Mouse (Mus musculus): ENCODE measurements at regions not wholly inside any gene's neighbourhood (a gene's known extent, or its start where the extent isn't known, plus 50 kb on each side); places are given as distances from the start of the nearest gene placed in this dataset.
A peak's percentile ranks its signal among the peaks of the same experiment; 100 is the strongest.

GRCm38 (mm10) chr11:89247991-89248390, 54.1 kb downstream of the Nog start:
- DNase-seq (ENCODE audit: low read depth, low spot score) = no peak

- DNase-seq (ENCODE audit: low read depth, low spot score) = no peak
Measured at GRCm38 (mm10) chr11:89243370-89243769, 58.8 kb downstream of the Nog start.

- DNase-seq (ENCODE audit: low read depth, low spot score) = no peak
Measured at GRCm38 (mm10) chr11:89242130-89242529, 60.0 kb downstream of the Nog start.

- DNase-seq (ENCODE audit: low read depth, low spot score) = no peak
Measured at GRCm38 (mm10) chr11:89239891-89240290, 62.2 kb downstream of the Nog start.

GRCm38 (mm10) chr11:89236904-89237303, 65.2 kb downstream of the Nog start:
- no peak for DNase-seq (ENCODE audit: low read depth, low spot score)

- no peak for DNase-seq (ENCODE audit: low read depth, low spot score)
Measured at GRCm38 (mm10) chr11:89232884-89233480, 69.2 kb downstream of the Nog start.

- no peak for DNase-seq (ENCODE audit: low read depth, low spot score)
Measured at GRCm38 (mm10) chr11:89229726-89230125, 72.4 kb downstream of the Nog start.

GRCm38 (mm10) chr11:89213204-89213603, 88.9 kb downstream of the Nog start:
- no peak for DNase-seq (ENCODE audit: low read depth, low spot score)

GRCm38 (mm10) chr11:89209531-89209950, 92.6 kb downstream of the Nog start:
- no peak for DNase-seq (ENCODE audit: low read depth, low spot score)

GRCm38 (mm10) chr11:89209072-89209471, 93.1 kb downstream of the Nog start:
- no peak for DNase-seq (ENCODE audit: low read depth, low spot score)

GRCm38 (mm10) chr11:89206788-89207187, 95.3 kb downstream of the Nog start:
- DNase-seq (ENCODE audit: low read depth, low spot score) = no peak

GRCm38 (mm10) chr11:89204948-89205545, 97.1 kb downstream of the Nog start:
- DNase-seq (ENCODE audit: low read depth, low spot score) = no peak

GRCm38 (mm10) chr11:89200458-89200857, 101.7 kb downstream of the Nog start:
- no peak for DNase-seq (ENCODE audit: low read depth, low spot score)

GRCm38 (mm10) chr11:89192815-89193214, 109.3 kb downstream of the Nog start:
- DNase-seq (ENCODE audit: low read depth, low spot score) = no peak

GRCm38 (mm10) chr11:89186911-89187621, 113.4 kb downstream of the Gm525 start:
- DNase-seq (ENCODE audit: low read depth, low spot score) = no peak

- DNase-seq (ENCODE audit: low read depth, low spot score) = no peak
Measured at GRCm38 (mm10) chr11:89185862-89186261, 112.2 kb downstream of the Gm525 start.

- no peak for DNase-seq (ENCODE audit: low read depth, low spot score)
Measured at GRCm38 (mm10) chr11:89181471-89181870, 107.8 kb downstream of the Gm525 start.

- DNase-seq (ENCODE audit: low read depth, low spot score) = no peak
Measured at GRCm38 (mm10) chr11:89178436-89178835, 104.8 kb downstream of the Gm525 start.

- DNase-seq (ENCODE audit: low read depth, low spot score) = no peak
Measured at GRCm38 (mm10) chr11:89175511-89175910, 101.9 kb downstream of the Gm525 start.

GRCm38 (mm10) chr11:89174967-89175366, 101.3 kb downstream of the Gm525 start:
- no peak for DNase-seq (ENCODE audit: low read depth, low spot score)

GRCm38 (mm10) chr11:89165278-89165677, 91.6 kb downstream of the Gm525 start:
- peak; percentile 65 for DNase-seq (ENCODE audit: low read depth, low spot score)

GRCm38 (mm10) chr11:89153466-89154406, 80.1 kb downstream of the Gm525 start:
- DNase-seq (ENCODE audit: low read depth, low spot score) = no peak

Data from brain, embryonic 18.5 days (tissue).